Mouse (Mus musculus) right cerebral cortex, postnatal 4 days (tissue): ENCODE measurements at regions not wholly inside any gene's neighbourhood (a gene's known extent, or its start where the extent isn't known, plus 50 kb on each side); places are given as distances from the start of the nearest gene placed in this dataset.

Experiments used
- DNase-seq: peaks from one replicate; pipeline ENCODE4 v3.0.0-alpha.2; 2022

GRCm38 (mm10) chr13:72947374-72948165 is 312.7 kb upstream of the Irx4 start:
- no peak for DNase-seq

- DNase-seq: no peak
Observed at GRCm38 (mm10) chr13:72958616-72959518, 301.4 kb upstream of the Irx4 start.

- no peak for DNase-seq
Observed at GRCm38 (mm10) chr13:72961291-72961690, 299.0 kb upstream of the Irx4 start.

- DNase-seq: no peak
Observed at GRCm38 (mm10) chr13:72972165-72972564, 288.1 kb upstream of the Irx4 start.

- no peak for DNase-seq
Observed at GRCm38 (mm10) chr13:72972894-72973293, 287.4 kb upstream of the Irx4 start.

GRCm38 (mm10) chr13:72977213-72977612 is 283.1 kb upstream of the Irx4 start:
- DNase-seq: no peak

GRCm38 (mm10) chr13:72977971-72978370 is 282.3 kb upstream of the Irx4 start:
- no peak for DNase-seq

GRCm38 (mm10) chr13:72978966-72979365 is 281.3 kb upstream of the Irx4 start:
- DNase-seq: no peak

- DNase-seq: no peak
Observed at GRCm38 (mm10) chr13:72992589-72993409, 267.5 kb upstream of the Irx4 start.

- DNase-seq: no peak
Observed at GRCm38 (mm10) chr13:72993410-72993858, 266.8 kb upstream of the Irx4 start.

- no peak for DNase-seq
Observed at GRCm38 (mm10) chr13:72994538-72994937, 265.7 kb upstream of the Irx4 start.

GRCm38 (mm10) chr13:73008856-73009546 is 251.3 kb upstream of the Irx4 start:
- no peak for DNase-seq

GRCm38 (mm10) chr13:73009547-73010475 is 250.5 kb upstream of the Irx4 start:
- DNase-seq: no peak

- no peak for DNase-seq
Observed at GRCm38 (mm10) chr13:73019181-73019580, 241.1 kb upstream of the Irx4 start.

- no peak for DNase-seq
Observed at GRCm38 (mm10) chr13:73031217-73031616, 229.1 kb upstream of the Irx4 start.

- DNase-seq: peak; percentile 37
Observed at GRCm38 (mm10) chr13:73033055-73033454, 227.2 kb upstream of the Irx4 start.

- DNase-seq: no peak
Observed at GRCm38 (mm10) chr13:73034065-73034831, 226.0 kb upstream of the Irx4 start.

- no peak for DNase-seq
Observed at GRCm38 (mm10) chr13:73034886-73035285, 225.4 kb upstream of the Irx4 start.

GRCm38 (mm10) chr13:73035336-73035940 is 224.8 kb upstream of the Irx4 start:
- no peak for DNase-seq

- DNase-seq: no peak
Observed at GRCm38 (mm10) chr13:73039731-73040130, 220.5 kb upstream of the Irx4 start.
